Mouse (Mus musculus) megakaryocyte, embryonic 14.5 days (primary cell): ENCODE data around the gene Gpr137.

Source experiments
- FLI1 ChIP-seq: IDR thresholded peaks from 2 replicates; pipeline ENCODE4 v1.6.1; 2012; ENCODE audit warnings: low read length, inconsistent platforms, mixed read lengths
- GATA1 ChIP-seq: IDR thresholded peaks from 3 replicates; pipeline ENCODE4 v1.6.1; 2012; ENCODE audit warnings: mixed read lengths, low read length, inconsistent platforms, borderline replicate concordance

- TF ChIP-seq GATA1 (no peak), FLI1 (no peak)
Measured at GRCm38 (mm10) chr19:6975537-6976521, 33.5 kb upstream of the Gpr137 start, which contains the start of gene Plcb3.
